In genomic region chr2:35449687-35450622, GRCm38 (mm10) we compare ENCODE assay signal across 16 mouse cellular contexts. TPM values are rescaled to one million over a fixed set of nuclear protein-coding genes. Genes with fewer than 3 reads are reported as not detected.
A peak's percentile ranks its signal among the peaks of the same experiment; 100 is the strongest.
DNase-seq lines count a peak whose midpoint lies in the region; ATAC-seq and TF ChIP-seq lines count a peak whose summit lies in the region.
"Had no signal": no experiment of that assay in that cellular context is flagged by ENCODE, and none has a peak within 500 bp of the region (broad histone marks: within the 10 kb centered on the region; RNA-seq: fewer than 3 reads in every experiment).

No protein-coding gene starts in this region.

- DNase-seq in lung, embryonic 14.5 days, result peak; percentile 19
- no peak for DNase-seq in lung, adult 18-20 months
- peak; percentile 17 for DNase-seq in urinary bladder, adult 2 months (ENCODE audit: low spot score)
- DNase-seq in urinary bladder, adult 18-20 months (ENCODE audit: low spot score in 2 of 2), result no peak
- no peak for DNase-seq in liver, embryonic 13.5 days
- DNase-seq in thymus, adult 18-20 months, result no peak
- DNase-seq in cerebellum, adult 11 months, result no peak
- DNase-seq: adrenal gland, adult 2 months; cerebellum, postnatal 36 days; midbrain, embryonic 14.5 days; thymus, postnatal 36 days had no signal

- no peak overlapping the region for H3K9ac ChIP-seq in lung, embryonic 14.5 days
- peak overlapping the region; percentile 23; the same call in 1 of the 2 replicates for H3K9ac ChIP-seq in liver, embryonic 13.5 days
- H3K9ac ChIP-seq: embryonic facial prominence, embryonic 12.5 days; forebrain, embryonic 12.5 days had no signal

- no peaks in the 10 kb centered on the region for H3K27me3 ChIP-seq in lung, embryonic 14.5 days (ENCODE audit: insufficient read depth, low read length)
- no peaks in the 10 kb centered on the region for H3K27me3 ChIP-seq in liver, embryonic 13.5 days
- H3K27me3 ChIP-seq: embryonic facial prominence, embryonic 12.5 days; forebrain, embryonic 12.5 days had no signal

- TF ChIP-seq CTCF in lung, embryonic 14.5 days (IDR thresholded peaks at IDR 0.05; ENCODE audit: low read depth), result no peak

- 67% methylated on average over 12 of the region's 12 CpGs for WGBS in lung, embryonic 14.5 days
- 39% methylated on average over 12 of the region's 12 CpGs for WGBS in liver, embryonic 13.5 days (ENCODE audit: insufficient replicate concordance)

- no peak for ATAC-seq in lung, embryonic 14.5 days (ENCODE audit: insufficient read depth)
- no peak for ATAC-seq in liver, embryonic 13.5 days (ENCODE audit: low read depth)

- H3K4me3 ChIP-seq in lung, embryonic 14.5 days (ENCODE audit: low read depth, low read length), result no peak overlapping the region
- no peak overlapping the region for H3K4me3 ChIP-seq in liver, embryonic 13.5 days (replicated peaks)
- H3K4me3 ChIP-seq: embryonic facial prominence, embryonic 12.5 days; forebrain, embryonic 12.5 days had no signal

- H3K4me1 ChIP-seq in lung, embryonic 14.5 days (ENCODE audit: insufficient read depth), result peaks cover 14% of the 10 kb centered on the region; the same call in 1 of the 2 replicates
- H3K4me1 ChIP-seq in liver, embryonic 13.5 days (replicated peaks), result peaks cover 97% of the 10 kb centered on the region

- no peak overlapping the region; the same call in 1 of the 2 replicates for H3K27ac ChIP-seq in lung, embryonic 14.5 days (ENCODE audit: low read depth)
- peak overlapping the region; percentile 68 for H3K27ac ChIP-seq in liver, embryonic 13.5 days
- H3K27ac ChIP-seq: embryonic facial prominence, embryonic 12.5 days; forebrain, embryonic 12.5 days had no signal

- no peaks in the 10 kb centered on the region for H3K9me3 ChIP-seq in lung, embryonic 14.5 days (ENCODE audit: low read depth, low read length)
- H3K9me3 ChIP-seq in liver, embryonic 13.5 days (replicated peaks), result no peaks in the 10 kb centered on the region
- H3K9me3 ChIP-seq: embryonic facial prominence, embryonic 12.5 days; forebrain, embryonic 12.5 days had no signal

- no peaks in the 10 kb centered on the region for H3K36me3 ChIP-seq in lung, embryonic 14.5 days (ENCODE audit: insufficient read depth)
- H3K36me3 ChIP-seq in liver, embryonic 13.5 days, result 0 out of 2 replicates have a peak, but pooled peaks cover 5% of the 10 kb centered on the region
- H3K36me3 ChIP-seq: embryonic facial prominence, embryonic 12.5 days; forebrain, embryonic 12.5 days had no signal

- H3K4me2 ChIP-seq in lung, embryonic 14.5 days, result no peak overlapping the region
- H3K4me2 ChIP-seq in liver, embryonic 13.5 days, result peak overlapping the region; percentile 36; the same call in 1 of the 2 replicates
- H3K4me2 ChIP-seq: embryonic facial prominence, embryonic 12.5 days; forebrain, embryonic 12.5 days had no signal

RNA-seq across cellular contexts. Expression of gene Ggta1, which starts 13.1 kb away (rescaled TPM):
- polyA plus RNA-seq in lung, embryonic 14.5 days (2014; fragmentation: Nextera tagmentation; extraction: Ambion mirVana), result 16.4 and 16.9 TPM in 2 replicates
- 16.5 and 17.1 TPM in 2 replicates for polyA plus RNA-seq in urinary bladder, adult 2 months (2012; rRNA removed)
- 7.8 and 9.4 TPM in 2 replicates for polyA plus RNA-seq in liver, embryonic 13.5 days (2015; fragmentation: Nextera tagmentation; extraction: Ambion mirVana)

RNA-seq across cellular contexts. Expression of gene 4930402F06Rik, which starts 53.0 kb away (rescaled TPM):
- not detected in 2 replicates for polyA plus RNA-seq in lung, embryonic 14.5 days (2014; fragmentation: Nextera tagmentation; extraction: Ambion mirVana)
- polyA plus RNA-seq in urinary bladder, adult 2 months (2012; rRNA removed), result not detected in 2 replicates
- not detected in 2 replicates for polyA plus RNA-seq in liver, embryonic 13.5 days (2015; fragmentation: Nextera tagmentation; extraction: Ambion mirVana)
- polyA plus RNA-seq: adrenal gland, adult 2 months; embryonic facial prominence, embryonic 12.5 days; forebrain, embryonic 12.5 days; intestine, embryonic 14.5 days; limb, embryonic 14.5 days; midbrain, embryonic 14.5 days; neural tube, embryonic 14.5 days had no signal

Comparison
In these comparisons a context has a peak if more than half of its experiments do, and no peak if none do; other contexts are left out.
1. DNase-seq: peak in lung, embryonic 14.5 days (single experiment) and urinary bladder, adult 2 months (single experiment); none in lung, adult 18-20 months (0 of 2), urinary bladder, adult 18-20 months (0 of 2), liver, embryonic 13.5 days (single experiment), thymus, adult 18-20 months (0 of 2) and cerebellum, adult 11 months (single experiment).